Mouse (Mus musculus) CH12.LX (cell line): ENCODE measurements around the gene Krt1. TPM values are rescaled to one million over a fixed set of nuclear protein-coding genes. Genes with fewer than 3 reads are reported as not detected.

Experiments
- DNase-seq: peaks from one replicate; pipeline ENCODE4 v3.0.0-alpha.2; 2013; ENCODE audit errors: extremely low read depth
- H3K27ac ChIP-seq: 2 replicates; pipeline ENCODE4 v1.5.1; 2012; ENCODE audit warnings: low read depth, mild to moderate bottlenecking, control low read depth, moderate library complexity; ENCODE audit not compliant: insufficient read depth
- H3K27me3 ChIP-seq: replicated peaks from 2 replicates; pipeline ENCODE3; 2012; ENCODE audit warnings: inconsistent platforms
- H3K36me3 ChIP-seq, 2 experiments: replicated peaks in 1 of 2; 2 replicates each; pipeline versions ENCODE3 to v1.6.1; 2012; ENCODE audit warnings: inconsistent platforms in 1 of 2, low read length in 1 of 2, mild to moderate bottlenecking in 1 of 2, mixed read lengths in 1 of 2, moderate library complexity in 1 of 2; ENCODE audit not compliant: control insufficient read depth in 1 of 2, insufficient read depth in 1 of 2
- H3K4me1 ChIP-seq, 2 experiments: 2 replicates each; pipeline ENCODE4 v1.6.1; 2012; ENCODE audit warnings: inconsistent platforms in 1 of 2, moderate library complexity in 1 of 2; ENCODE audit not compliant: insufficient read depth in 2 of 2, control insufficient read depth in 1 of 2
- H3K4me2 ChIP-seq: 2 replicates; pipeline ENCODE4 v1.6.1; 2012; ENCODE audit warnings: low read depth, mild to moderate bottlenecking, control low read depth; ENCODE audit not compliant: poor library complexity, insufficient read depth, severe bottlenecking
- H3K4me3 ChIP-seq, 3 experiments: fragments of 150-350 bp in 1 of 3; sonication (generic) in 1 of 3; replicated peaks in 1 of 3; 2 replicates each; pipeline versions ENCODE3 to v1.5.1; 2011 to 2012; ENCODE audit warnings: low read depth in 2 of 3, low read length in 2 of 3, mild to moderate bottlenecking in 2 of 3, moderate library complexity in 2 of 3, control low read depth in 1 of 3, improper control_type of control experiment in 1 of 3, inconsistent platforms in 1 of 3, mixed read lengths in 1 of 3; ENCODE audit not compliant: poor library complexity in 1 of 3
- H3K79me2 ChIP-seq: replicated peaks from 2 replicates; pipeline ENCODE4 v1.6.1; 2012; ENCODE audit warnings: mild to moderate bottlenecking, moderate library complexity; ENCODE audit not compliant: control insufficient read depth, poor library complexity, insufficient read depth, severe bottlenecking; ENCODE audit errors: extremely low read depth
- H3K9ac ChIP-seq: 2 replicates; pipeline ENCODE4 v1.6.1; 2012; ENCODE audit warnings: low read depth, mild to moderate bottlenecking, control low read depth, moderate library complexity; ENCODE audit not compliant: insufficient read depth
- H3K9me3 ChIP-seq: replicated peaks from 2 replicates; pipeline ENCODE3; 2012; ENCODE audit warnings: low read length, inconsistent platforms, mixed read lengths
- CTCF ChIP-seq, 2 experiments: IDR thresholded peaks in 1 of 2; conservative IDR thresholded peaks in 1 of 2; 2 replicates each; pipeline ENCODE4 v1.5.1; 2011 to 2012; ENCODE audit warnings: low read depth in 2 of 2, low read length in 2 of 2, improper control_type of control experiment in 1 of 2, inconsistent platforms in 1 of 2, mild to moderate bottlenecking in 1 of 2, moderate library complexity in 1 of 2
- E2F4 ChIP-seq: IDR thresholded peaks from 2 replicates; pipeline ENCODE4 v1.6.1; 2011; ENCODE audit warnings: low read depth, low read length, improper control_type of control experiment; ENCODE audit not compliant: insufficient replicate concordance
- GABPA ChIP-seq: IDR thresholded peaks from 2 replicates; pipeline ENCODE4 v1.6.1; 2012; ENCODE audit warnings: low read depth, low read length, improper control_type of control experiment, inconsistent platforms; ENCODE audit not compliant: insufficient replicate concordance
- KAT2A ChIP-seq: IDR thresholded peaks from 2 replicates; pipeline ENCODE4 v1.6.1; 2012; ENCODE audit warnings: low read length, improper control_type of control experiment, inconsistent platforms; ENCODE audit not compliant: insufficient replicate concordance
- MAFK ChIP-seq: IDR thresholded peaks from 2 replicates; pipeline ENCODE4 v1.6.1; 2011; ENCODE audit warnings: low read length, improper control_type of control experiment; ENCODE audit not compliant: insufficient replicate concordance
- MAX ChIP-seq: IDR thresholded peaks from 2 replicates; pipeline ENCODE4 v1.6.1; 2011; ENCODE audit warnings: low read length, improper control_type of control experiment
- MEF2A ChIP-seq: IDR thresholded peaks from 2 replicates; pipeline ENCODE4 v1.6.1; 2014; ENCODE audit warnings: low read depth, mild to moderate bottlenecking, inconsistent platforms, low read length, improper control_type of control experiment, borderline replicate concordance
- MXI1 ChIP-seq: IDR thresholded peaks from 2 replicates; pipeline ENCODE4 v1.6.1; 2011; ENCODE audit warnings: mild to moderate bottlenecking, low read depth, low read length, improper control_type of control experiment
- MYC ChIP-seq: IDR thresholded peaks from 2 replicates; pipeline ENCODE4 v1.6.1; 2011; ENCODE audit warnings: low read depth, mild to moderate bottlenecking, improper control_type of control experiment, low read length
- NELFE ChIP-seq: IDR thresholded peaks from 2 replicates; pipeline ENCODE4 v1.6.1; 2011; ENCODE audit warnings: low read depth, low read length, improper control_type of control experiment
- PAX5 ChIP-seq: IDR thresholded peaks from 2 replicates; pipeline ENCODE4 v1.6.1; 2012; ENCODE audit warnings: low read length, inconsistent platforms, mixed read lengths
- RAD21 ChIP-seq: IDR thresholded peaks from 2 replicates; pipeline ENCODE4 v1.6.1; 2011; ENCODE audit warnings: low read depth, mild to moderate bottlenecking, low read length, improper control_type of control experiment, moderate library complexity
- TCF12 ChIP-seq: IDR thresholded peaks from 2 replicates; pipeline ENCODE4 v1.6.1; 2014; ENCODE audit warnings: low read depth, mild to moderate bottlenecking, inconsistent platforms, low read length, improper control_type of control experiment
- UBTF ChIP-seq: IDR thresholded peaks from 2 replicates; pipeline ENCODE4 v1.6.1; 2012; ENCODE audit warnings: low read depth, mild to moderate bottlenecking, inconsistent platforms, low read length, improper control_type of control experiment, moderate library complexity
- USF2 ChIP-seq: conservative IDR thresholded peaks from 2 replicates; pipeline ENCODE4 v1.6.1; 2011; ENCODE audit warnings: low read depth, low read length, improper control_type of control experiment
- ZC3H11A ChIP-seq: IDR thresholded peaks from 2 replicates; pipeline ENCODE4 v1.6.1; 2012; ENCODE audit warnings: low read depth, mild to moderate bottlenecking, inconsistent platforms, low read length, improper control_type of control experiment
- ZMIZ1 ChIP-seq: IDR thresholded peaks from 2 replicates; pipeline ENCODE4 v1.6.1; 2012; ENCODE audit warnings: low read depth, mild to moderate bottlenecking, inconsistent platforms, low read length, improper control_type of control experiment
- ZNF384 ChIP-seq: IDR thresholded peaks from 2 replicates; pipeline ENCODE4 v1.6.1; 2012; ENCODE audit warnings: low read depth, low read length, improper control_type of control experiment, inconsistent platforms
- dilution Hi-C: fragments of 300-500 bp; cut with MboI; formaldehyde crosslinking; loops from 2 replicates; pipeline ENCODE4 v1.14.3; 2020; ENCODE audit warnings: low sequenced_read_pairs; ENCODE audit not compliant: extremely low pct_unique_long_range_greater_than_20kb, extremely low pct_ligation_motif_present
- in situ Hi-C: fragments of 300-500 bp; cut with MboI; formaldehyde crosslinking; loops from 3 replicates; pipeline ENCODE4 v1.14.3; 2019; ENCODE audit warnings: low sequenced_read_pairs, low pct_ligation_motif_present, low pct_unique_long_range_greater_than_20kb, mixed read lengths
- polyA plus RNA-seq: library from polyadenylated mRNA; unstranded; fragments of >175 nt; gene quantifications from 2 replicates; pipeline ENCODE4 v1.2.1, GENCODE M21; 2012; ENCODE audit warnings: low read depth; ENCODE audit not compliant: insufficient read length
- total RNA-seq, 2 experiments: library from RNA; depleted of rRNA; stranded (reverse); fragments of 300-350 nt in 1 of 2; fragments of >200 nt in 1 of 2; gene quantifications; 2 replicates each; pipeline ENCODE4 v1.2.3; 2012 to 2014

The Krt1 gene
- total and polyA plus RNA-seq, 3 experiments: not detected

- no peaks in the 10 kb centered on the region for H3K4me1 ChIP-seq
- H3K79me2 ChIP-seq: no peaks in the 10 kb centered on the region
- H3K9me3 ChIP-seq: no peaks in the 10 kb centered on the region
- in situ Hi-C loops: no loop called here
- H3K27me3 ChIP-seq: peaks cover 91% of the 10 kb centered on the region
- H3K4me3 ChIP-seq: no peak within 1 kb of the TSS
- no peak for TF ChIP-seq CTCF (conservative IDR thresholded peaks at IDR 0.05 in 1 of 2, IDR thresholded peaks at IDR 0.05 in 1 of 2; ENCODE audit: low read depth in 2 of 2, low read length in 2 of 2)
- TF ChIP-seq PAX5: no peak
- dilution Hi-C loops: no loop called here
- no peak within 1 kb of the TSS for H3K27ac ChIP-seq
- H3K36me3 ChIP-seq: no peaks in the 10 kb centered on the region
- no peak within 1 kb of the TSS for H3K4me2 ChIP-seq
- DNase-seq: no peak
- no peak within 1 kb of the TSS for H3K9ac ChIP-seq
These were observed 32.7 kb downstream of the Krt1 start, which contains the start of gene Krt2 for GRCm38 (mm10) chr15:101817875-101818274. Gene Krt2, minus strand, starts transcription at chr15:101818169.

- H3K4me2 ChIP-seq: no peak overlapping the region
- H3K4me1 ChIP-seq: no peaks in the 10 kb centered on the region
- in situ Hi-C loops: no loop called here
- H3K27ac ChIP-seq: no peak overlapping the region
- no peaks in the 10 kb centered on the region for H3K36me3 ChIP-seq
- dilution Hi-C loops: no loop called here
- no peak overlapping the region for H3K9ac ChIP-seq
- no peak for TF ChIP-seq KAT2A
- TF ChIP-seq RAD21: no peak
- no peak for TF ChIP-seq MYC
- no peak for TF ChIP-seq MEF2A
- no peak for TF ChIP-seq NELFE
- TF ChIP-seq ZMIZ1: no peak
- peaks cover 91% of the 10 kb centered on the region for H3K27me3 ChIP-seq
- no peak for DNase-seq
- no peak overlapping the region for H3K4me3 ChIP-seq
- no peaks in the 10 kb centered on the region for H3K9me3 ChIP-seq
- H3K79me2 ChIP-seq: no peaks in the 10 kb centered on the region
These were observed 47.4 kb downstream of the Krt1 start for GRCm38 (mm10) chr15:101803052-101803822.

GRCm38 (mm10) chr15:101802296-101802835 is 48.2 kb downstream of the Krt1 start, which contains the start of gene Krt73:
Gene Krt73, minus strand, starts transcription at chr15:101802346.
- no peak for TF ChIP-seq CTCF (conservative IDR thresholded peaks at IDR 0.05 in 1 of 2, IDR thresholded peaks at IDR 0.05 in 1 of 2; ENCODE audit: low read depth in 2 of 2, low read length in 2 of 2)
- TF ChIP-seq UBTF: no peak
- TF ChIP-seq MXI1: no peak
- no peak for TF ChIP-seq GABPA
- no peak for TF ChIP-seq ZC3H11A
- no peak for TF ChIP-seq TCF12
- no peak for TF ChIP-seq USF2
- no peak for TF ChIP-seq E2F4
- TF ChIP-seq MYC: no peak
- TF ChIP-seq MAFK: no peak
- no peak for TF ChIP-seq ZNF384
- no peak for TF ChIP-seq MEF2A
- TF ChIP-seq MAX: no peak
- no peak for TF ChIP-seq PAX5
- no peak within 1 kb of the TSS for H3K4me3 ChIP-seq
- DNase-seq: no peak
- H3K27ac ChIP-seq: no peak within 1 kb of the TSS
- no peaks in the 10 kb centered on the region for H3K4me1 ChIP-seq
- peaks cover 96% of the 10 kb centered on the region for H3K27me3 ChIP-seq
- H3K9me3 ChIP-seq: no peaks in the 10 kb centered on the region
- H3K4me2 ChIP-seq: no peak within 1 kb of the TSS
- in situ Hi-C loops: no loop called here
- H3K36me3 ChIP-seq: no peaks in the 10 kb centered on the region
- dilution Hi-C loops: no loop called here
- no peak within 1 kb of the TSS for H3K9ac ChIP-seq
- no peaks in the 10 kb centered on the region for H3K79me2 ChIP-seq
